Mouse (Mus musculus): ENCODE measurements around the gene Frem2. TPM values are rescaled to one million over a fixed set of nuclear protein-coding genes. Genes with fewer than 3 reads are reported as not detected.
A peak's percentile ranks its signal among the peaks of the same experiment; 100 is the strongest.

Gene Frem2
- 15.1 and 15.6 TPM in 2 replicates for polyA plus RNA-seq (2015; fragmentation: Nextera tagmentation; extraction: Ambion mirVana)

DNA sequence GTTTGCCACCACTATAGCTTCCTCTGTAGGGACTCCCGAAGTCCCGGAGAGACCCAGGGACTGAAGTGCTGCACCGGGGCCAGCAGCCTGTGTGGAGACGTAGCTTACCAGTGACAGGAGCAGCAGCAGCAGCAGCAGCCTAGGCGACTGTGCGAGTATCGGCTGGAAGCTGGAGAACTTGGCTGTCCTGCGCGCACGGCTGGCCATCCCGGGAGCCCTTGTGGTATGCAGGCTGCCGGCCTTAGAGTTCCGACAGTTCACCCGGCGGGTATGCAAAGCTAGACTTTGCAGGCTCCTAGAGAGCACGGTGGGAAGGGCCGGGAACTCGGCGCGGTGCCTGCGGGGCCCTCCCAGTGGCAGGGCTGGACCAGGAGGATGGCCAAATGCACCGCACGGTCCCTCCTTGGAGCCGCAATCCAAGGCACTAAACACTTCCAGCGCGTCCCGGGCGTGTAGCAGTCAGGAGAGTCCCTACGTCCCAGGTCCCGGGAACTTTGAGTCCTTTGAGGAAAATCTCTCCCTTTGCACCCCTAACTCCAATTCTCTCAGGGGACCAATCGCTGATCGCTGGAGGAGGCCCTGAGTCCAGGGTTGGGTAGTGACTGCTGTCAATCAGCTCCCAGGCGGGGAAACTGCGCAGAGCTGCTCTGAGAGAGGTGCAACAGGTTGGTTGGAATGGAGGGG is at the start of gene Frem2:
Gene Frem2 (minus strand): TSS at position 478 of the 684 bp plus-strand sequence.
- H3K9ac ChIP-seq (replicated peaks; ENCODE audit: low read length): peak within 1 kb of the TSS; percentile 72
- under 1% methylated on average over 34 of the region's 34 CpGs for WGBS
- H3K27me3 ChIP-seq (ENCODE audit: insufficient read depth, low read length): 0 out of 2 replicates have a peak, but pooled peaks cover 6% of the 10 kb centered on the region
- H3K4me1 ChIP-seq (ENCODE audit: insufficient read depth, low read length): peaks cover 12% of the 10 kb centered on the region
- peaks cover 37% of the 10 kb centered on the region for H3K36me3 ChIP-seq (ENCODE audit: insufficient read depth, low read length)
- peak within 1 kb of the TSS; percentile 84 for H3K27ac ChIP-seq (ENCODE audit: low read length)
- peaks cover 36% of the 10 kb centered on the region for H3K9me3 ChIP-seq (ENCODE audit: low read length)
- ATAC-seq (ENCODE audit: low FRiP score, low TSS enrichment): peak; percentile 98
- peak within 1 kb of the TSS; percentile 59 for H3K4me3 ChIP-seq (ENCODE audit: low read length)
- peak within 1 kb of the TSS; percentile 94 for H3K4me2 ChIP-seq (replicated peaks; ENCODE audit: low read depth, low read length)

- Histone ChIP-seq H3K27me3 (ENCODE audit: insufficient read depth, low read length) (no peaks in the 10 kb centered on the region), H3K27ac (ENCODE audit: low read length) (peak overlapping the region; percentile 58; the same call in 1 of the 2 replicates), H3K4me3 (ENCODE audit: low read length) (no peak overlapping the region), H3K36me3 (ENCODE audit: insufficient read depth, low read length) (no peaks in the 10 kb centered on the region), H3K9ac (replicated peaks; ENCODE audit: low read length) (no peak overlapping the region), H3K9me3 (ENCODE audit: low read length) (no peaks in the 10 kb centered on the region), H3K4me2 (replicated peaks; ENCODE audit: low read depth, low read length) (no peak overlapping the region), H3K4me1 (ENCODE audit: insufficient read depth, low read length) (peaks cover 14% of the 10 kb centered on the region)
- WGBS: 46% methylated on average over 6 of the region's 6 CpGs
- ATAC-seq (ENCODE audit: low FRiP score, low TSS enrichment): no peak
These were observed 48.9 kb upstream of the Frem2 start for GRCm38 (mm10) chr3:53705992-53706495.

GRCm38 (mm10) chr3:53703126-53703505 is 46.0 kb upstream of the Frem2 start:
- no peak overlapping the region for H3K4me3 ChIP-seq (ENCODE audit: low read length)
- ATAC-seq (ENCODE audit: low FRiP score, low TSS enrichment): peak; percentile 33; the same call in 1 of the 2 replicates
- peaks cover 14% of the 10 kb centered on the region for H3K4me1 ChIP-seq (ENCODE audit: insufficient read depth, low read length)
- no peak overlapping the region for H3K4me2 ChIP-seq (replicated peaks; ENCODE audit: low read depth, low read length)
- no peaks in the 10 kb centered on the region for H3K27me3 ChIP-seq (ENCODE audit: insufficient read depth, low read length)
- no peak overlapping the region for H3K27ac ChIP-seq (ENCODE audit: low read length)
- WGBS: 53% methylated on average over 8 of the region's 8 CpGs
- H3K36me3 ChIP-seq (ENCODE audit: insufficient read depth, low read length): no peaks in the 10 kb centered on the region
- no peak overlapping the region for H3K9ac ChIP-seq (replicated peaks; ENCODE audit: low read length)
- 0 out of 2 replicates have a peak, but pooled peaks cover 2% of the 10 kb centered on the region for H3K9me3 ChIP-seq (ENCODE audit: low read length)

DNA sequence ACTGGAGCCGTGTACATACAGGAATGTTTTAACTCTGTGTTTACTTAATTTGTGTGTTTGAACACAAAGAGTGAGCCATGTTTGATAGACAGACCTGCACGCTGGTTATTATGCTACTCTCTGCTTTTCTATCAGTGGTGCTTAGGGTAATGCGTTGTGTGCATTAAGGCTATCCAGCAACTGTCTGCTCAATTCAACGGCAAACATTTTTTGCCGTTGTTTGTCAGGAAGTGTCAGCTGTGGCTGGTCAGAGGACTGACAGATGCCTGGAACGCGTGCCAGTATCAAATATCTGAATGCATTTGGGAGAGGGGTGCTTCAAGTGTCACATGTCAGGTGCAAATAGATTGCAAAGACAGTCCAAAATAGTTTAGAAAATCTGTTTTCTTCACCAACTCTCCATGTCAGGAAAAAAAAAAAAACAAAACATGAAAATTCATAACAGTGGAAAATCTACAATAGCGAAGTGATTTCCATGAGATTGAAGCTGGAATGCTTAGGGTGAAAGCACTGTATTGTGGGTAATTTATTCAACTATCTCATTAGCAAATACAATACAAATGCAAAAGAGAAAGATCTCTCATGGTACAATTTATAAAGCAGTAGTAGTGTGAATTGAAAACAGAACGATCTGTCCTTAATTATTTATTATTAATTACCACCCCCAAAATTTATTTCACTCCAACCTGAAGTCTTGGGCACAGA is 45.4 kb upstream of the Frem2 start:
- Histone ChIP-seq H3K9ac (replicated peaks; ENCODE audit: low read length) (no peak overlapping the region), H3K4me2 (replicated peaks; ENCODE audit: low read depth, low read length) (no peak overlapping the region), H3K4me3 (ENCODE audit: low read length) (no peak overlapping the region), H3K4me1 (ENCODE audit: insufficient read depth, low read length) (peaks cover 14% of the 10 kb centered on the region), H3K27me3 (ENCODE audit: insufficient read depth, low read length) (no peaks in the 10 kb centered on the region), H3K36me3 (ENCODE audit: insufficient read depth, low read length) (no peaks in the 10 kb centered on the region), H3K9me3 (ENCODE audit: low read length) (0 out of 2 replicates have a peak, but pooled peaks cover 2% of the 10 kb centered on the region), H3K27ac (ENCODE audit: low read length) (no peak overlapping the region)
- 56% methylated on average over 9 of the region's 9 CpGs for WGBS
- ATAC-seq (ENCODE audit: low FRiP score, low TSS enrichment): no peak

- Histone ChIP-seq H3K27me3 (ENCODE audit: insufficient read depth, low read length) (no peaks in the 10 kb centered on the region), H3K27ac (ENCODE audit: low read length) (no peak overlapping the region), H3K36me3 (ENCODE audit: insufficient read depth, low read length) (no peaks in the 10 kb centered on the region), H3K4me2 (replicated peaks; ENCODE audit: low read depth, low read length) (no peak overlapping the region), H3K9me3 (ENCODE audit: low read length) (0 out of 2 replicates have a peak, but pooled peaks cover 2% of the 10 kb centered on the region), H3K9ac (replicated peaks; ENCODE audit: low read length) (no peak overlapping the region), H3K4me3 (ENCODE audit: low read length) (no peak overlapping the region), H3K4me1 (ENCODE audit: insufficient read depth, low read length) (peaks cover 14% of the 10 kb centered on the region)
- 48% methylated on average over 1 of the region's 1 CpGs for WGBS
- ATAC-seq (ENCODE audit: low FRiP score, low TSS enrichment): no peak
These were observed 44.8 kb upstream of the Frem2 start for GRCm38 (mm10) chr3:53701940-53702339.

GRCm38 (mm10) chr3:53687776-53688175 is 30.6 kb upstream of the Frem2 start:
- no peak overlapping the region for H3K27ac ChIP-seq (ENCODE audit: low read length)
- 63% methylated on average over 6 of the region's 6 CpGs for WGBS

DNA sequence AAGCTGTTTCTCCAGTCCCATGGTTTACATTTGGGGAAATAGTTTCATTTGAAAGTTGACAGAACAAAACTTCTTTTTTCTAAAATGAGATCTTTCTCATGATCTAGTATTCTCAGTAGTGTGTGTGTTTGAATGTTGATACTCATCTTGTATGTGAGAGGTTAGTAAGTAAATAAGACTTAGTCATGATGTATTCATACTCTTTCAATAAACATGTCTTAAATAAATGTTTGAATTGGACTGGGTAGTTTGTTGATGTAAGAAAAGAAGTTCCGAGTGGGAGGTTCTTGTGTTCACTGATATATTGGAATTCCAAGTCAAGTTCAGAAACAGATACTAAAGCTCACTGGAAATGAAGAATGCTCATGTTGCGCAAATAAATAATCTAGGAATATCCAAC is 25.1 kb upstream of the Frem2 start:
- Histone ChIP-seq H3K36me3 (ENCODE audit: insufficient read depth, low read length) (no peaks in the 10 kb centered on the region), H3K4me3 (ENCODE audit: low read length) (no peak overlapping the region), H3K9me3 (ENCODE audit: low read length) (no peaks in the 10 kb centered on the region), H3K4me1 (ENCODE audit: insufficient read depth, low read length) (0 out of 2 replicates have a peak, but pooled peaks cover 4% of the 10 kb centered on the region), H3K4me2 (replicated peaks; ENCODE audit: low read depth, low read length) (no peak overlapping the region), H3K27me3 (ENCODE audit: insufficient read depth, low read length) (no peaks in the 10 kb centered on the region), H3K9ac (replicated peaks; ENCODE audit: low read length) (no peak overlapping the region), H3K27ac (ENCODE audit: low read length) (no peak overlapping the region)
- ATAC-seq (ENCODE audit: low FRiP score, low TSS enrichment): no peak
- 58% methylated on average over 2 of the region's 2 CpGs for WGBS

More at GRCm38 (mm10) chr3:53687776-53688175, 30.6 kb upstream of the Frem2 start:
- no peaks in the 10 kb centered on the region for H3K27me3 ChIP-seq (ENCODE audit: insufficient read depth, low read length)
- H3K9me3 ChIP-seq (ENCODE audit: low read length): no peaks in the 10 kb centered on the region
- 0 out of 2 replicates have a peak, but pooled peaks cover under 1% of the 10 kb centered on the region for H3K4me1 ChIP-seq (ENCODE audit: insufficient read depth, low read length)
- peak; percentile 96 for ATAC-seq (ENCODE audit: low FRiP score, low TSS enrichment)
- H3K9ac ChIP-seq (replicated peaks; ENCODE audit: low read length): no peak overlapping the region
- H3K4me3 ChIP-seq (ENCODE audit: low read length): no peak overlapping the region
- no peaks in the 10 kb centered on the region for H3K36me3 ChIP-seq (ENCODE audit: insufficient read depth, low read length)
- no peak overlapping the region for H3K4me2 ChIP-seq (replicated peaks; ENCODE audit: low read depth, low read length)

GRCm38 (mm10) chr3:53680816-53681215 is 23.7 kb upstream of the Frem2 start:
- H3K36me3 ChIP-seq (ENCODE audit: insufficient read depth, low read length): no peaks in the 10 kb centered on the region
- no peak overlapping the region for H3K4me2 ChIP-seq (replicated peaks; ENCODE audit: low read depth, low read length)
- H3K27ac ChIP-seq (ENCODE audit: low read length): no peak overlapping the region
- H3K4me3 ChIP-seq (ENCODE audit: low read length): no peak overlapping the region
- no peaks in the 10 kb centered on the region for H3K27me3 ChIP-seq (ENCODE audit: insufficient read depth, low read length)
- no peak overlapping the region for H3K9ac ChIP-seq (replicated peaks; ENCODE audit: low read length)
- H3K4me1 ChIP-seq (ENCODE audit: insufficient read depth, low read length): 0 out of 2 replicates have a peak, but pooled peaks cover 4% of the 10 kb centered on the region
- H3K9me3 ChIP-seq (ENCODE audit: low read length): no peaks in the 10 kb centered on the region
- no peak for ATAC-seq (ENCODE audit: low FRiP score, low TSS enrichment)
- WGBS: 29% methylated on average over 2 of the region's 2 CpGs

DNA sequence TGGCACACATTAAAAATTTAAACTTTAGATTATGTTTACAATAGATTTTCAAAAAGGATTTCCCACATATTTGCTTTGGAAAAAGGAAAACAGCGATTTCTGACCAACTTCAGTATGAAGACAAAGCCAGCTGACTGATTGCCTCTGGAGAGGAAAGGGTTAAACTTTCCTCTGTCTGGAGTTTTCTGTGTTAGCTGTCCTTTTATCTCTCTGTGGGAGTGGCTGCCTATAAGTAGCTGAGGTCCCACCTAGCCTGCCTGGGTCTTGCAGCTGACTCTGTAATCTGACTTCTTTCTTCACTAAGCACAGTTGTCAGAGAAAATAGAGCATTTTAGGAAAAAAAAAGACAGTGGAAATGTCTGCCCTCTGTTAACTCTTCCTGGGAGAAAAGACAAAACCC is 17.1 kb upstream of the Frem2 start:
- no peak overlapping the region for H3K27ac ChIP-seq (ENCODE audit: low read length)
- no peak overlapping the region for H3K9ac ChIP-seq (replicated peaks; ENCODE audit: low read length)
- H3K9me3 ChIP-seq (ENCODE audit: low read length): no peaks in the 10 kb centered on the region
- no peaks in the 10 kb centered on the region for H3K4me1 ChIP-seq (ENCODE audit: insufficient read depth, low read length)
- no peaks in the 10 kb centered on the region for H3K27me3 ChIP-seq (ENCODE audit: insufficient read depth, low read length)
- 41% methylated on average over 1 of the region's 1 CpGs for WGBS
- H3K36me3 ChIP-seq (ENCODE audit: insufficient read depth, low read length): no peaks in the 10 kb centered on the region
- H3K4me2 ChIP-seq (replicated peaks; ENCODE audit: low read depth, low read length): no peak overlapping the region
- no peak for ATAC-seq (ENCODE audit: low FRiP score, low TSS enrichment)
- H3K4me3 ChIP-seq (ENCODE audit: low read length): no peak overlapping the region
